Mouse (Mus musculus): ENCODE data around the gene Trpc7. TPM values are rescaled to one million over a fixed set of nuclear protein-coding genes. Genes with fewer than 3 reads are reported as not detected.

Trpc7 gene
- polyA plus RNA-seq (2017; shearing (Covaris generic)) = not detected

DNA sequence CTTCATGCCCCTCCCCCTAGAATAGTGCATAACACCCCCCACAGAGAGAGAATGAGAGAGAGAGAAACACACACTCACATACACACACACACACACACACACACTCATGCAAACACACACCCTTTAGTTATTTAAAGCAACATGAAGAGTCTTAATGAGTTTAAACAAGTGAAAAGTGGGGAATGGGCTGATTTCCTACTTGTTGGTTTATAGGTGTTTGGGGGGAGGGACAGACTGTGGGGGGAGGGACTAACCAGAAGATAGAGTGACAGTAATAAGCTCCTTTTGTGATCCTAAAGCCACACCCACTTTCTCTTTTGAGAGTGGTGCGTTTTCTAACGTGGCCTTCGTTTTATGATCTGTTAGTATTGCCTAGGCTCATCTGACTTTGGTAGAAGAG lies at the start of gene Trpc7:
Gene Trpc7 (minus strand): TSS at position 101 of the 400 bp plus-strand sequence.

DNA sequence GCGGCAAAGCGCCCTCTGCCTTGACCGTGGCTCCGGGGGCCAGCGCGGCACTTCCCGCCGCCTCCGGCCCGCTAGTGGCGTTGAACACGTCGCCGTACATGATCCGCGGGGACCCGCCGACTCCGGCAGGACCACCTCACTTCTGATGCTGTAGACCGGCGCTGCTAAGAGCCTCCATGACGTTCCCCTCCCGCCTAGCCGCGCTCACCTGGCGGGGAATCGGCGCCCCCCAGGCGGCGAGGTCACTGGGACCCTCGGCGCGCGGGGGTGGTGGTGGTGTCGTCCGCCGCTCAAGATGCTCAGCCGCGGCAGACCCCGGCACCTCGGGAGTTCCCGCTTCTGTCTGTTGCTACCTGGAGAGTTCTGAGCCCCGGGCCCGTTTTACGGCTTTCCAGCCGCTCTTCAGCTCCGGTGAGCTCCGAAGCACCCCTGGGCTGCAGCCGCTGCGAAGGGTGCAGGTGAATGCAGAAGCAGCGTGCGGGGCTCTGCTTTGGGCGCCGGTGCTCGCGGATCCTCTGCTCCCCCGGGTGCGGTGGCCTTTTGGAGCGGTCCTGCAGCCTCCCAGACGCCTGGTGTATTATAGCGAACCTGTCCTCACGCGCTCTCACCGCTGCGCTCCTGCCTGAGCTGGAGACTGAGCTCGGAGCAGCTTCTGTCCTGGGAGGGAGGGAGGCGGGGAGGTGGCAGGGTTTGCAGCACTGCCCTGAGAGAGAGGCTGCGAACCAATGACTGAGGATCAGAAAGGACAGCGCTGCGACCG lies 142.4 kb downstream of the Trpc7 start, which contains the start of gene Gm45623:
Gene Gm45623 (minus strand): TSS at position 636 of the 760 bp plus-strand sequence.

Other genes starting within 250 kb of the Trpc7 start
- 15.5 TPM for gene Smad5, start 193.0 kb downstream of the Trpc7 start, polyA plus RNA-seq (2017; shearing (Covaris generic))
- not detected for gene Gm45623, start 142.2 kb downstream of the Trpc7 start, polyA plus RNA-seq (2017; shearing (Covaris generic))